Mouse (Mus musculus) embryonic fibroblast, embryonic 13.5 days (primary cell): ENCODE data around the gene Sema5a. TPM values are rescaled to one million over a fixed set of nuclear protein-coding genes. Genes with fewer than 3 reads are reported as not detected.

ENCODE experiments used
- H3K27ac ChIP-seq: 2 replicates; pipeline ENCODE4 v1.5.1; 2012; ENCODE audit warnings: low read length, control low read depth, inconsistent platforms; ENCODE audit not compliant: insufficient read depth
- H3K4me1 ChIP-seq: 2 replicates; pipeline ENCODE4 v1.6.1; 2011; ENCODE audit warnings: low read length; ENCODE audit not compliant: control insufficient read depth, insufficient read depth
- H3K4me3 ChIP-seq: 2 replicates; pipeline ENCODE4 v1.5.1; 2011; ENCODE audit warnings: mild to moderate bottlenecking, control low read depth, low read length; ENCODE audit not compliant: insufficient read depth
- CTCF ChIP-seq: IDR thresholded peaks from 2 replicates; pipeline ENCODE4 v1.5.1; 2011; ENCODE audit warnings: mild to moderate bottlenecking, control low read depth, low read length, moderate library complexity, borderline replicate concordance; ENCODE audit not compliant: insufficient read depth
- POLR2A ChIP-seq: IDR thresholded peaks from 2 replicates; pipeline ENCODE4 v1.6.1; 2011; ENCODE audit warnings: low read depth, mild to moderate bottlenecking, control low read depth, low read length, moderate library complexity
- polyA plus RNA-seq: library from polyadenylated mRNA; stranded (reverse); fragments of >200 nt; gene quantifications from 2 replicates; pipeline ENCODE4 v1.2.4, GENCODE M21; 2011; ENCODE audit warnings: low read depth; ENCODE audit not compliant: missing spikeins, insufficient read length

The Sema5a gene
- polyA plus RNA-seq, 1 experiment = 32.5 TPM

DNA sequence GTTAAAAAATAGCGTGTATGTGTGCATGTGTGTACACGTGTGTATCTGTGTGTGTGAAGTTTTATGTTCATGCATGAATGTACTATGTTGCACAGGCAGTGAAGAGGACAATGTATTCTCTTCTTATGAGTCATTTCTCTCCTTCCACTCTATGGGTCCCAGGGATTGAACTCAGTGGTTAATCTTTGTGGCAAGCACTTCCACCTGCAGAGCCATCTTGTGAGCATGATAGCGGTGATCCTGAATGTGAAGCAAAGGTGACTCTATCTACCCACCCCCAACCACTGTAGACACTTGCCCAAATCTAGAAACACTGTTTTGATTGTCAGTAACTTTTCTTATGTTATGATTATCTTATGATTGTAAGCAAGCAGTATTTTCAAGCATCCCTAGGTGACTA lies 133.2 kb downstream of the Sema5a start:
- H3K27ac ChIP-seq = no peak overlapping the region
- no peak overlapping the region for H3K4me3 ChIP-seq
- H3K4me1 ChIP-seq = no peaks in the 10 kb centered on the region
- TF ChIP-seq CTCF (no peak), POLR2A (no peak)

DNA sequence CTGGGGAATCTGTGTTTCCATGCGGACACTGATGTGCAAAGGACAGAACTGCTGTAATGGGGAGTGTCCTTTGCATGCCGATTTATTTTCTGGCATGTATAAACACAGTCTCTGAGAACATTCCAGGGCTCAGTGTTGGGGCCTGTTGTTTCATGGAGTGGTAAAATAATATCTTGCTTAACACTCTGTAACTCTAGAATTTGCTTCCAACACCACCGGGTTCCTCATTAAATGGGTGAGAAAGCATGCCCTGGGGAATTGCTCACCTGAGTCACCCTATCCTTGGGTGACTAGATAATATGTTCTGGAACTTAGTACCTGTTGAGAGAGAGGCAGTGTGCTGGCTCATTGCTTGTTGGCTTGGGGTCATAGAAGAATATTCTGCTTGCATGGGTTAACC lies 135.7 kb downstream of the Sema5a start:
- Histone ChIP-seq H3K27ac (no peak overlapping the region), H3K4me1 (no peaks in the 10 kb centered on the region), H3K4me3 (no peak overlapping the region)
- TF ChIP-seq POLR2A = no peak
- no peak for TF ChIP-seq CTCF

DNA sequence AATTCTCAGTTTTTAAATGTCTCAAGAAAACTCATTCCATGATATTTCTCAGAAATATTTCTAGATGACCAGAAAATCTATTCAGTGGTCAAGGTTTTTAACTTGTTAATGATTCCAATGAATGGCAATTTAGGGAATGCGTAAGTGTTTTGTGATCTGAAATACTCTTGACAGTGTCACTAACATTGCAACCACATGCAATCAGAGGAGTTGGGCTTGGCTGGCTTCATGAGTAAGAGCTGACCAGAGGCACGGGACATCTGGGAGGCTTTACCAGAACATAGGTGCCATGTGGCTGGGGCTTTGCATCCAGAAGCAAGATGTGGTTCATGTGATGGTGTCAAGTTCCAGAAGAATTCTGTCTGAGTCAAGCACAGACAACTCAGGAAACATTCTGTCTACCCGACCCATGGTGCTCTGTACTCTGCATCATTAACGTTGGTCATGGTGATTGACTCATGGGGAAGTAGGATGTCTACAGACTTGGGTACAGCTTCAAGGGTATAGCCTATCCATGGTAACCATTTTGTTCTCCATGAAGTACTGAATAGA lies 138.4 kb downstream of the Sema5a start:
- H3K4me1 ChIP-seq = no peaks in the 10 kb centered on the region
- no peak overlapping the region for H3K4me3 ChIP-seq
- H3K27ac ChIP-seq = no peak overlapping the region; the same call in 1 of the 2 replicates
- TF ChIP-seq POLR2A (no peak), CTCF (no peak)

DNA sequence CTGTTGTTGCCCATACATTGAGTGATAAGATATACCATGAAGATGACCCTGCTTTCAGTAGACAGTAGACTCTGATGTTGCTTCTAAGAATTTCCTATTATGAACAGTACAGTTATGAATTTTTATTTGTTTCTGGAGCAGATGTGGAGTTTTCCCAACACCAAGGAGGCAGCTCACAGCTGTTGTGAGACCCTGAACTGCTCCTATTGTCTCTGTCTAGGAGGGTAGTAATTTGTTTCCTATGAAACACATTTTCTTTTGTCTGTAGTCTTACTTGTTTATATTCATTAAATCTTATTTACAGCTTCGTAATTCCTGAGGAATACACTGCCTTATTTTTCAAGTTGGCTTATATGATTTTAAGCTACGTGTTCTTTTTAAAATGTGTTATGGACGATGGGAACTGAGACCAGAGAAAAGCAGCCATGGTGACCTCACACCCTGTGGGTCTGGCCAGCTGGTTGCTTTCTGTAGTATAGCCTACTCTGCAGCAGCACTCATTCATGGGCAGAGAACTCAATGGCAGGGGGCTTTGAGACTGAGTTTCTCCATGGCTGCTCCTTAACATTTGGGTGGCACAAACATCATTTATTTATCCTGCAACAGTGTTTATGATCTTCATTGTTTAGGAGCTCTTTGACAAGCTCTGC lies 151.8 kb downstream of the Sema5a start:
- H3K4me3 ChIP-seq = no peak overlapping the region
- no peak overlapping the region for H3K27ac ChIP-seq
- TF ChIP-seq CTCF (no peak), POLR2A (no peak)
- H3K4me1 ChIP-seq = no peaks in the 10 kb centered on the region

DNA sequence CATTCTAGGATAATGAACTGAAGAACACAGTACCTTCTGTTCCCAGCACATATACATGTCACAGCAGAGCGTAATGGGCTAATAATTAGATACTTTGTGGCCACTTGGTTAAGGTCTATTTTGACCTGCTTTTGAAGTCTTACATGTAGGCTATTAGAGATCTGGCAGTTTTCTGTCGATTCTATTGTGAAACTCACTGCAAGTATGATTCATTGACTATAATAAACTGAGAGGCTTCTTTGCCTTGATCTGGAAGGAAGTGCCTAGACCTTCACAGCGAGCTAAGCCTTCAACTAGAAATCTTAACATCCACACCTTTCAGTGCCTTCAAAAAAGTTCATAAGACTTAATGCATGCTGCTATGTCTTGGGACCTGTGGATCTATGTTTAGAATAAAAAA lies 152.5 kb downstream of the Sema5a start:
- Histone ChIP-seq H3K4me1 (no peaks in the 10 kb centered on the region), H3K27ac (no peak overlapping the region), H3K4me3 (no peak overlapping the region)
- no peak for TF ChIP-seq POLR2A

DNA sequence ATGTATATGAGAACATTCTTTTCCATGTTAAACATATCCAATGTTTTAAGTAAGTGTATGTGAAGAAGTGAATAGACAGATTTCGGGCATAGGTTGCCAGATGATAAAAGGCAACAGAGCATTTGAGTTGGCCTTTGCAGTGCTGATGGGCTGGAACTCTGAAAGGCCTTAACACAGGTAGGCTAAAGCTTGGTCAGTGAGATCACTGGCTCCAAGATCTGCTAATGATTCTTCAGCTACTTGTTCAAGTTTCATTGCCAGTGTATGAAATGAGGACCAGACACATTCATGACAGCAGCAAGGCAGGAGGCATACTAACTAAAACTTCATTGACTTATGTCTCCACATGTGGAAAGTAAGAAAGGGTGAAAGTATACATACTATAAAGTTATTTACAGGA lies 154.1 kb downstream of the Sema5a start:
- TF ChIP-seq POLR2A (no peak), CTCF (no peak)
- no peak overlapping the region for H3K4me3 ChIP-seq
- no peaks in the 10 kb centered on the region for H3K4me1 ChIP-seq

DNA sequence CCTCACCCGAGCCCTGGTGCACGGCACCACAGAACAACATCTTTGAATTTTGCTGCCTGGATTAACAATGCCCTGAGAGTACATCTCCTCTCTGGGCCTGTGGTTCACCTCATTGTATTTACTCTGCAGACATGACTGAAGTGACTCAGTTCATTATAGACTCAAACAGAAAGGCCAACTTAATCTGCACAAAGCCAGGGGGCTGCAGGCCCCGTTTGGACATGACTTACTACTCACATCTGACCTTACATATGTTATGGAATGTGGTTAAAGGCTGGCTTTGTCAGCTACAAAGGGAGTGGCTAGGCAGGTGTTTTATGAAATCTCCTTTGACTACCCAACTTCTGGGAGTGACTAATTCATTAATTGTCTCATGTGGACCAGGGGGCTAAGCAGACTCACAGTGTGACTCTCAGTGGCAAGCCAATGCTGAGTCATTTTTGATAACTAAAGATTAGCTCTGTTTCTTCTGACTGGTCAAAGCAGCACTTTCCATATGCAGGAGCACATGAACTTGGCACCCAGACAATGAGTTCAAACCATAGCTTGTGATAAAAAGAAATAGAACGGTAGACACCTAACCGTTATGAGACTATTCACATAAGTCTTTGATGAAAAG lies 157.4 kb downstream of the Sema5a start:
- H3K4me1 ChIP-seq = no peaks in the 10 kb centered on the region
- H3K4me3 ChIP-seq = no peak overlapping the region
- TF ChIP-seq POLR2A (no peak), CTCF (no peak)
- H3K27ac ChIP-seq = no peak overlapping the region

More for the DNA sequence above, 154.1 kb downstream of the Sema5a start:
- H3K27ac ChIP-seq = no peak overlapping the region

DNA sequence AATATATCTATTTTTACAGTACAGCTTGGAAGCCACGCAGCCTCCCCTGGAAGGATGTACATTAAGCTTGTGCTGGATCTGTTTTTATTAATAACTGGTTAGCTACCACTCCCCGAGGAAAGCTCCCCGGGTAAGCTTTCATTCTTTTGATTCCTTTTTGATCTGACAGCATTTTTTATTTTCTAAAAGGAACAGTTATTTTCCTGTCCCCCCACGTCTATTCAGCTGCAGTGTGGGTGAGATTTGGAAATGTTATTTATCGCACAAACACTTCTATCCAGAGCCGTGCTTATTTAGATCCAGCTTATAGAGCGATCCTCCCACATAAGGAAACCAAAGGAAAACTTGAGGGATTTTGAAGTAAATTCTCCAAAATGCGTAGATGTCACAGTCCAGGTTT lies 158.7 kb downstream of the Sema5a start:
- TF ChIP-seq POLR2A = no peak
- TF ChIP-seq CTCF = no peak
- Histone ChIP-seq H3K27ac (no peak overlapping the region), H3K4me1 (no peaks in the 10 kb centered on the region), H3K4me3 (no peak overlapping the region)

DNA sequence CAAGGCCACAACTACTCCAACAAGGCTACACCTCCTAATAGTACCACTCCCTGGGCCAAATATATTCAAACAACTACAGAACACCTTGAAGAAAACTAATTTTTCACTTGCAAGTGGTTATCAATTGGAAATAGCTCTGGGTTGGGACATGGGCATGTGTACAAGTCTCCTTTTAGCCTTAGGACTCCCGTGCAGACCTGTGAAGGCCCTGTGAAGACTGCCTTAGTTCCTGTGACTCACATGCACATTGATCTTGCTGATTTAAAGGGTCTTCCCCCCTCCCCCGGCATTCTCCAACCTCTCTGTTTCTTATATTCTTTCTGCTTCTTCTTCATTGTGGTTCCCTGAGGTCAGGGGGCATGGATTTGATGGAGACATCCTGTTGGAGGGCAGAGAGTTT lies 161.8 kb downstream of the Sema5a start:
- Histone ChIP-seq H3K4me3 (no peak overlapping the region), H3K4me1 (no peaks in the 10 kb centered on the region), H3K27ac (no peak overlapping the region)
- TF ChIP-seq POLR2A (no peak), CTCF (no peak)

DNA sequence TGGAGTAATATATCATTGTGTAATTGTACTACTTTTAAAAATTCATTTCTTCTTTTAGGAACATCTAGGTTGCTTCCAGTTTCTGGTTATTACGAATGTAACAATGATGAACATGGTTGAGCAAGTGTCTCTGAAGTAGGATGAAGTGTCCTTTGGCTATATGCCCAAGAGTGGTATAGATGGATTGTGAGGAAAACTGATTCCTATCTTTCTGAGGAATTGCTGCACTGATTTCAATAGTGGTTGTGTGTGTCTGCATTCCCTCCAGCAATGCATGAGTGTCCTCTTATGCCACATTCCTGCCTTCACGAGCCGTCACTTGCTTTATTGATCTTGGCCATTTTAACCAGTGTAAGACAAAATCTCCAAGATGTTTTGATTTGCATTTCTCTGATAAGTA lies 163.2 kb downstream of the Sema5a start:
- H3K4me1 ChIP-seq = no peaks in the 10 kb centered on the region

More for the DNA sequence above, 163.2 kb downstream of the Sema5a start:
- Histone ChIP-seq H3K27ac (no peak overlapping the region), H3K4me3 (no peak overlapping the region)
- TF ChIP-seq POLR2A (no peak), CTCF (no peak)
